Mouse (Mus musculus): ENCODE measurements at regions not wholly inside any gene's neighbourhood (a gene's known extent, or its start where the extent isn't known, plus 50 kb on each side); places are given as distances from the start of the nearest gene placed in this dataset.

DNA sequence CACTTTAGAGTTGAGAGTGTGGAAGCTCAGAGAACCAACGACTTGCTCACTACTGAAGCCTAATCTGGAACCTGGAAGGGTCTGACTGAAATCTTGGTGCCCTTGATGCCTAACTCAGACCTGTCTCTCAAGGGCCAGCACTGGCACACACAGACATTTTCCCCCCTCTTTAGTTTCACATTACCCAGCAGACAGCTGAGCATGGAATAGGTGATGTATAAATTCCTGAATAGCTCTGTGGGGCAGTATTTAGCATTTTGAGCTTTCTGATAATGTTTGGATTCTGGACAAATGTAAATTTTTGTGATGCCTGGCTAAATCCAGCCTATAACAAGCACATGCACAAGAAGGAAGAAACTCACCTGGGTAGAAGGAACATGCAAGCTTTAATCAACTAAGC lies 191.1 kb downstream of the Dmrt2 start:
- WGBS: 40% methylated on average over 1 of the region's 1 CpGs

DNA sequence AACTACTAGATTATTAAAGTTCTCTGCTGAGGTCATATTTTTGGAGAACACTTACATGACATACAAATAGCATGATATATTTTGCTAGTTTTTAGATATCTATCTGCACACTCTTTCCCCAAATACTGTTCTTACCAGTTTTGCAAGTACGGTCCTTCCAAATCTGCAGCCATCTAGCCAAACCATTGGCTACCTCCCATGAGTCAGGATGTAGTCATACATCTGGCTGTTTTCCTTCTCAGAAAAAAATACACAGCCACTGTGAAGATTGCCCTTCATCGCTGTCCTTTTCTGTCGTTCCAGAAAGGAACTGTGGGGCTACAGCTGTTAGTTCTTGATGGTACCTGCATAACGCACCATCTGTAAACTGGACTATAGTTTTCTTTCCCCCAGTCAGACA lies 234.5 kb downstream of the Dmrt2 start:
- no peaks in the 10 kb centered on the region for H3K36me3 ChIP-seq (ENCODE audit: insufficient read depth, low read length)
- H3K4me2 ChIP-seq (replicated peaks; ENCODE audit: low read depth, low read length): no peak overlapping the region
- no peak overlapping the region for H3K4me3 ChIP-seq (ENCODE audit: low read length)
- no peak for ATAC-seq (ENCODE audit: low FRiP score, low TSS enrichment)
- WGBS: 87% methylated on average over 4 of the region's 4 CpGs
- H3K27me3 ChIP-seq (ENCODE audit: insufficient read depth, low read length): no peaks in the 10 kb centered on the region
- no peak overlapping the region for H3K27ac ChIP-seq (ENCODE audit: low read length)
- no peaks in the 10 kb centered on the region for H3K4me1 ChIP-seq (ENCODE audit: insufficient read depth, low read length)
- no peaks in the 10 kb centered on the region for H3K9me3 ChIP-seq (ENCODE audit: low read length)
- no peak overlapping the region for H3K9ac ChIP-seq (replicated peaks; ENCODE audit: low read length)

More for the DNA sequence above, 191.1 kb downstream of the Dmrt2 start:
- Histone ChIP-seq H3K27me3 (ENCODE audit: insufficient read depth, low read length) (no peaks in the 10 kb centered on the region), H3K4me1 (ENCODE audit: insufficient read depth, low read length) (no peaks in the 10 kb centered on the region), H3K4me2 (replicated peaks; ENCODE audit: low read depth, low read length) (no peak overlapping the region), H3K9me3 (ENCODE audit: low read length) (no peaks in the 10 kb centered on the region), H3K4me3 (ENCODE audit: low read length) (no peak overlapping the region), H3K27ac (ENCODE audit: low read length) (peak overlapping the region; percentile 66), H3K36me3 (ENCODE audit: insufficient read depth, low read length) (no peaks in the 10 kb centered on the region), H3K9ac (replicated peaks; ENCODE audit: low read length) (no peak overlapping the region)
- ATAC-seq (ENCODE audit: low FRiP score, low TSS enrichment): peak; percentile 86

DNA sequence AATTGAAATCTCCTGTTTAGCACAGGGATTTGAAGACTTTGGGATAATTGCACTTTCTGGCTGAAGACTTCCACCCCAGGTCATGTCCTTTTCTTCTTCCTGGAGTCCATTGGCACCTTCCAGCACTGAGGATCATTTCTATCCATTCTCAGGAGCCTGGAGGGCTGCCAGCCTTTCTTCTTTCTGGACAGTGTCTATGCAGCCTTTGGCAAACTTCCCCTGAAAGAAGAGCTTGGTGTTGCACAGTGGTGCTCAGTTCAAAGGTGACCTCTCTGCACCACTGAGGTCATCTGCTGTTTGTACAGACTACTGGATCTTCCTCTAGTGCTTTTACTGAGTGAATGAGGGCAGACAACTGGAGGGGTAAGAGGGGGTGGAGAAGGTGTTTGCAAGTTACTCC lies 249.8 kb downstream of the Dmrt2 start:
- Histone ChIP-seq H3K27me3 (ENCODE audit: insufficient read depth, low read length) (no peaks in the 10 kb centered on the region), H3K4me3 (ENCODE audit: low read length) (no peak overlapping the region), H3K4me2 (replicated peaks; ENCODE audit: low read depth, low read length) (no peak overlapping the region), H3K4me1 (ENCODE audit: insufficient read depth, low read length) (peaks cover 6% of the 10 kb centered on the region; the same call in 1 of the 2 replicates), H3K9me3 (ENCODE audit: low read length) (no peaks in the 10 kb centered on the region), H3K9ac (replicated peaks; ENCODE audit: low read length) (no peak overlapping the region), H3K27ac (ENCODE audit: low read length) (no peak overlapping the region), H3K36me3 (ENCODE audit: insufficient read depth, low read length) (no peaks in the 10 kb centered on the region)
- no peak for ATAC-seq (ENCODE audit: low FRiP score, low TSS enrichment)

DNA sequence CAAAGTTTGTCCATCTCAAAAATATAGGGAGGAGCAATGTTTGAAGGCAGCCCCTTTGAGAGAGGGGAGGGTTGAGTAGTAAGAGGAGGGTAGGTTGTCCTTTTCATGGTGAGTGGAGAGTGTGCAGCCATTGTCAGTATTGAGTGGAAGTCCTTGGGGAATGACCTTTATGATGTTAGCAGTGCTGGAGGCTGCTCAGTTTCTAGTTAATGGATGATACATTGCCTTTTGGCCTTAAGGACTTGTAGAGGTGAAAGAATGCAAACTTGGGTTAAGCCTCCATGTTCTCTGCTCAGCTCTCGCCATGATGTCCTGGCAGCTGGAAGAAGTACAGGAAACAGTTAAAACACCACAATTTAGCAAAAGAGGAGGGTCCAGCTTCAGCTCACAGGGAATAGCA lies 250.6 kb downstream of the Dmrt2 start:
- WGBS: 55% methylated on average over 1 of the region's 1 CpGs
- Histone ChIP-seq H3K4me3 (ENCODE audit: low read length) (no peak overlapping the region), H3K9ac (replicated peaks; ENCODE audit: low read length) (no peak overlapping the region), H3K27me3 (ENCODE audit: insufficient read depth, low read length) (no peaks in the 10 kb centered on the region), H3K27ac (ENCODE audit: low read length) (no peak overlapping the region), H3K4me2 (replicated peaks; ENCODE audit: low read depth, low read length) (no peak overlapping the region), H3K36me3 (ENCODE audit: insufficient read depth, low read length) (no peaks in the 10 kb centered on the region), H3K4me1 (ENCODE audit: insufficient read depth, low read length) (peaks cover 14% of the 10 kb centered on the region), H3K9me3 (ENCODE audit: low read length) (no peaks in the 10 kb centered on the region)
- ATAC-seq (ENCODE audit: low FRiP score, low TSS enrichment): no peak

DNA sequence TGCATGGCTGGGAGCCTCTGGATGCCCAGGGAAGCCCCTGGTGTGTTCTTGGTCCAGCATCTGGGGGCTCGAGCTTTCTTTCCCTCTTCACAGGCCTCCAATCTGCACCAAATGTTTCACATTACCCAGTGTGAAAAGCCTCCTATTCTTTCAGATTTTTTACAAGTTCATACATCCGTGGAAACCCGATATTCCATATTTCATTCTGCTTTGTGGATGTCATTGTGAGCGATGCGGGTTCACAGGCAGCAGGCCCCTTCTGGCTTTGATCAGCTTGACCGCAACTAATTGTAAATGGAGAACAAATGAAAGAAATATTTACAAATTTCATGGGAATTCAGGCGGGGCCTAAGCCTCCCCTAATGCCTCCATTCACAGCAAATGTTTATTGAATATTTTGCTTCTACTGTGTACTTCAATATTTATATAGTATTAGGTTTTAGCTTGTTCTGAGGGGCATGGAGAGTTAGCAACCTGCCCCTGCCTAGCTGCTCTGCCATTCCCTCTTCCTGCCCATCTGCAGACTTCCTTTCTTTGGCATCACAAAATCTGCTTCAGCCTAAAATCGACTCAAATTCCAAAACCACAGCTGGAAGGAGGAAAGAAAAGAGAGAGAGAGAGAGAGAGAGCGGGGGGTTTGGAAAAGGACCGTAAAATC lies 251.6 kb downstream of the Dmrt2 start:
- no peak overlapping the region for H3K9ac ChIP-seq (replicated peaks; ENCODE audit: low read length)
- H3K9me3 ChIP-seq (ENCODE audit: low read length): no peaks in the 10 kb centered on the region
- H3K36me3 ChIP-seq (ENCODE audit: insufficient read depth, low read length): no peaks in the 10 kb centered on the region
- no peaks in the 10 kb centered on the region for H3K27me3 ChIP-seq (ENCODE audit: insufficient read depth, low read length)
- H3K4me2 ChIP-seq (replicated peaks; ENCODE audit: low read depth, low read length): no peak overlapping the region
- ATAC-seq (ENCODE audit: low FRiP score, low TSS enrichment): no peak
- peaks cover 16% of the 10 kb centered on the region for H3K4me1 ChIP-seq (ENCODE audit: insufficient read depth, low read length)
- no peak overlapping the region for H3K4me3 ChIP-seq (ENCODE audit: low read length)
- H3K27ac ChIP-seq (ENCODE audit: low read length): no peak overlapping the region
- WGBS: 56% methylated on average over 10 of the region's 10 CpGs

DNA sequence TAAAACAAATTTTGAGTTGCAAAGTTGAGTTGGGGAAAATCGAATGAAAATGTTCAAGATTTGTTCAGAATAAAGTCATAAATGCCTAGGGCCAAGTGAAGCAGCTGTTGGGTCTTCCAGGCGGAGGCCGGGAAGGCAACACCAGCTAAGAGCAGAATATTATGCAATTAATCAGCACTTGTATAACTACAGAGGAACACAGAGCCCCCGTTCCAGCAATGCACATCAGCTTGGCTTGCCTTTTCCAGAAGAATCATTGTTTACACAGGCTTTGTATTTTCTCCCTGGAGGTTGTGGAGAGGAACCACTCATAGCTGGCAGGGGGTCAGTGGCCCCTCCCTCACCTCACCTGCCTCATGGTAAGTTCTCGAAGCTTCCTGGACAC lies 252.2 kb downstream of the Dmrt2 start:
- Histone ChIP-seq H3K4me3 (ENCODE audit: low read length) (no peak overlapping the region), H3K36me3 (ENCODE audit: insufficient read depth, low read length) (no peaks in the 10 kb centered on the region), H3K4me1 (ENCODE audit: insufficient read depth, low read length) (peaks cover 16% of the 10 kb centered on the region), H3K9ac (replicated peaks; ENCODE audit: low read length) (no peak overlapping the region), H3K27ac (ENCODE audit: low read length) (no peak overlapping the region), H3K4me2 (replicated peaks; ENCODE audit: low read depth, low read length) (no peak overlapping the region), H3K9me3 (ENCODE audit: low read length) (no peaks in the 10 kb centered on the region), H3K27me3 (ENCODE audit: insufficient read depth, low read length) (no peaks in the 10 kb centered on the region)
- ATAC-seq (ENCODE audit: low FRiP score, low TSS enrichment): no peak
- 43% methylated on average over 5 of the region's 5 CpGs for WGBS

DNA sequence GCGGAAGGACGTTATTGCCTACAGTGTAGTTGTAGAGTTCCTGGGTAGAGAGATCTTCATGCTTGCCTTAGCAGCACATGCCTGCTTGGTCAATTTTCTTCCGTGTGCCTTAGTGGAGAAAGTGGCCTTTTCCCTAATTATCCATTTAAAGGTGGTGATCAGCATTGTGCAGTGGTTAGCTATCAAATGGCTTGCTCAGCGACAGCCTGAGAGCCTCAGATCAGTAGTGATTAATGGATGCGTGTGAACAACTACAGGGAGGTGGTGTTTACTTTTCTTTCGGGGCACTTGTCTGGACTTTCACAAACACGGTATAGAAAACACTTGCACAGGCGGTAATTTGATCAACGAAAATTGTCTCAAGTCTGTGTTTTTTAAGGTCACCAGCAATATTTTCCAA lies 255.0 kb downstream of the Dmrt2 start:
- H3K27me3 ChIP-seq (ENCODE audit: insufficient read depth, low read length): no peaks in the 10 kb centered on the region
- H3K27ac ChIP-seq (ENCODE audit: low read length): no peak overlapping the region
- peaks cover 14% of the 10 kb centered on the region for H3K4me1 ChIP-seq (ENCODE audit: insufficient read depth, low read length)
- ATAC-seq (ENCODE audit: low FRiP score, low TSS enrichment): peak; percentile 75; the same call in 1 of the 2 replicates
- H3K9ac ChIP-seq (replicated peaks; ENCODE audit: low read length): no peak overlapping the region
- H3K9me3 ChIP-seq (ENCODE audit: low read length): no peaks in the 10 kb centered on the region
- 17% methylated on average over 9 of the region's 9 CpGs for WGBS
- peak overlapping the region; percentile 26 for H3K4me2 ChIP-seq (replicated peaks; ENCODE audit: low read depth, low read length)
- no peak overlapping the region for H3K4me3 ChIP-seq (ENCODE audit: low read length)
- H3K36me3 ChIP-seq (ENCODE audit: insufficient read depth, low read length): no peaks in the 10 kb centered on the region

DNA sequence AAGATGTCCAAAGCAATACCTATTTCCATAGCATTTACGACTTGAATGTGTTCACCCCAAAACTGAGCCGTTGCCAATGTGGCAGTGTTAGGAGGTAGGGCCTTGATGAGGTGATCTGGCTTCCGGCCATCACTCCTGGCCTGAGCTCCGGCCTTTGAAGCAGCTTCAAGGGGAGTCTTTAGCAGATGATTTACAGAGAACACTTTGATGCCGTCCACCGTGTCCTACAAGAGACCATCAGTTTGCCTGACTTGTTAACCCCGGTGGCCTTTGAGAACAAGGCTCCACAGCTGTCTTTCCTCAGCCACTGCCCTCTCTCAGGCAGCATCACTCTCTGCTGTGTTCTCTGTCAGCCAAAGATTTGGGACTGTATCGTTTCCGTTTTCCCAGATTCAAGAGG lies 265.1 kb downstream of the Dmrt2 start:
- Histone ChIP-seq H3K4me3 (ENCODE audit: low read length) (no peak overlapping the region), H3K36me3 (ENCODE audit: insufficient read depth, low read length) (no peaks in the 10 kb centered on the region), H3K4me1 (ENCODE audit: insufficient read depth, low read length) (0 out of 2 replicates have a peak, but pooled peaks cover 6% of the 10 kb centered on the region), H3K9ac (replicated peaks; ENCODE audit: low read length) (no peak overlapping the region), H3K4me2 (replicated peaks; ENCODE audit: low read depth, low read length) (no peak overlapping the region), H3K9me3 (ENCODE audit: low read length) (no peaks in the 10 kb centered on the region), H3K27ac (ENCODE audit: low read length) (no peak overlapping the region), H3K27me3 (ENCODE audit: insufficient read depth, low read length) (no peaks in the 10 kb centered on the region)
- WGBS: 10% methylated on average over 9 of the region's 9 CpGs
- ATAC-seq (ENCODE audit: low FRiP score, low TSS enrichment): peak; percentile 88

DNA sequence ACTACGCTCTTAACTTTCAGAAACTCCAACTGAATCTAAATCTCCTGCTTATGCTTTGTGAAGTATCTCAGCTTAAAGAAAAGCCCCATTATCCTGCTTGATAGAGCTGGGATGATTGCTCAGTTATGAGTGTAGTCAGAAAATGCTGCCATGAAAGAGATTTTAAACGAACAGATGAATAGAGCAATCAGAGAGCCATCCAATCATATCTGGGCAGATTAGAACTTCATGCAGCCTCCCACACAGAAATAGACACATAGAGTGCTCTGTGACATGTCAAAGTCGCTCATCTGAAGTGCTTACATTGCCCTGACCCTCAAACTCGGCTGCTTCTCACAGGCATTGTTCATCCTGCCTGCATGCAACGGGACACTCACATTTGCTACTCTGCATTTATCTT lies 299.0 kb downstream of the Dmrt2 start:
- no peak for ATAC-seq (ENCODE audit: low FRiP score, low TSS enrichment)
- H3K9ac ChIP-seq (replicated peaks; ENCODE audit: low read length): no peak overlapping the region
- WGBS: 59% methylated on average over 5 of the region's 5 CpGs
- H3K9me3 ChIP-seq (ENCODE audit: low read length): no peaks in the 10 kb centered on the region
- H3K27ac ChIP-seq (ENCODE audit: low read length): no peak overlapping the region
- no peaks in the 10 kb centered on the region for H3K4me1 ChIP-seq (ENCODE audit: insufficient read depth, low read length)
- H3K4me3 ChIP-seq (ENCODE audit: low read length): no peak overlapping the region
- no peaks in the 10 kb centered on the region for H3K27me3 ChIP-seq (ENCODE audit: insufficient read depth, low read length)
- H3K36me3 ChIP-seq (ENCODE audit: insufficient read depth, low read length): no peaks in the 10 kb centered on the region
- no peak overlapping the region for H3K4me2 ChIP-seq (replicated peaks; ENCODE audit: low read depth, low read length)

DNA sequence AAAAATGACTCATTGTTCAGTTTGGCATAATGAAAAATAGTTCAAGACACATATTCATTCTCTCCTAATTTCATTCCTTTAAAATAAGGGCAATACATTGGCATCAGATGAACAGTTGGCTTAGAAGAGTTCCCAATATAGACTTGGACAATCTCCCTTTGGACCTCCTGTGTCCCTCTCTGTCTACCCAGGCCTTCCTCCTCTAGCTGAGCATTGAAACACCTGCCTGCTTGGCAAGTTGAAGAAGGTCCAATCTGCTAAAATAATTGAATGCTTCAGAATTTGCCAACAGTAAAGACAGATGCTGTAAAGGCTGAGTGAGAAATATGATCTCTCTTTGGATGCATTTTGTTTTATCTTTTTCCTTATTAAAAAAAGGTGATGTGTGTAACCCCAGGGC lies 303.0 kb downstream of the Dmrt2 start:
- H3K9me3 ChIP-seq (ENCODE audit: low read length): no peaks in the 10 kb centered on the region

More for the DNA sequence above, 303.0 kb downstream of the Dmrt2 start:
- Histone ChIP-seq H3K4me2 (replicated peaks; ENCODE audit: low read depth, low read length) (no peak overlapping the region), H3K4me1 (ENCODE audit: insufficient read depth, low read length) (no peaks in the 10 kb centered on the region), H3K9ac (replicated peaks; ENCODE audit: low read length) (no peak overlapping the region), H3K4me3 (ENCODE audit: low read length) (no peak overlapping the region), H3K36me3 (ENCODE audit: insufficient read depth, low read length) (no peaks in the 10 kb centered on the region), H3K27ac (ENCODE audit: low read length) (no peak overlapping the region), H3K27me3 (ENCODE audit: insufficient read depth, low read length) (no peaks in the 10 kb centered on the region)
- ATAC-seq (ENCODE audit: low FRiP score, low TSS enrichment): no peak
